Mouse (Mus musculus) MEL (cell line): ENCODE measurements around the gene Ccser1.

Experiments used
- CTCF ChIP-seq, 3 experiments: IDR thresholded peaks in 2 of 3; conservative IDR thresholded peaks in 1 of 3; 2 replicates each; pipeline ENCODE4 v1.5.1; 2011 to 2012; ENCODE audit warnings: low read length in 3 of 3, low read depth in 2 of 3, mild to moderate bottlenecking in 2 of 3, improper control_type of control experiment in 1 of 3, inconsistent platforms in 1 of 3, mixed read lengths in 1 of 3, moderate library complexity in 1 of 3; ENCODE audit not compliant: control insufficient read depth in 1 of 3, insufficient read depth in 1 of 3, poor library complexity in 1 of 3, severe bottlenecking in 1 of 3
- E2F4 ChIP-seq: IDR thresholded peaks from 2 replicates; pipeline ENCODE4 v1.6.1; 2011; ENCODE audit warnings: low read depth, low read length, improper control_type of control experiment, borderline replicate concordance
- ELF1 ChIP-seq: IDR thresholded peaks from 2 replicates; pipeline ENCODE4 v1.6.1; 2014; ENCODE audit warnings: low read depth, mild to moderate bottlenecking, inconsistent platforms, low read length, improper control_type of control experiment, moderate library complexity
- GATA1 ChIP-seq: IDR thresholded peaks from 2 replicates; pipeline ENCODE4 v1.6.1; 2011; ENCODE audit warnings: low read depth, low read length, improper control_type of control experiment
- HCFC1 ChIP-seq: IDR thresholded peaks from 2 replicates; pipeline ENCODE4 v1.6.1; 2012; ENCODE audit warnings: low read depth, mild to moderate bottlenecking, inconsistent platforms, low read length, improper control_type of control experiment, moderate library complexity
- MAFK ChIP-seq: IDR thresholded peaks from 2 replicates; pipeline ENCODE4 v1.6.1; 2011; ENCODE audit warnings: low read depth, mild to moderate bottlenecking, low read length, improper control_type of control experiment, borderline replicate concordance
- MYB ChIP-seq: IDR thresholded peaks from 2 replicates; pipeline ENCODE4 v1.6.1; 2011; ENCODE audit warnings: mild to moderate bottlenecking, low read depth, low read length, improper control_type of control experiment
- MYC ChIP-seq: IDR thresholded peaks from 2 replicates; pipeline ENCODE4 v1.6.1; 2011; ENCODE audit warnings: low read depth, mild to moderate bottlenecking, low read length, improper control_type of control experiment, moderate library complexity
- POLR2A ChIP-seq, 2 experiments: IDR thresholded peaks; 2 replicates each; pipeline ENCODE4 v1.6.1; 2011 to 2012; ENCODE audit warnings: low read length in 2 of 2, mild to moderate bottlenecking in 2 of 2, control low read depth in 1 of 2, improper control_type of control experiment in 1 of 2, low read depth in 1 of 2, moderate library complexity in 1 of 2; ENCODE audit not compliant: control insufficient read depth in 1 of 2, insufficient read depth in 1 of 2, poor library complexity in 1 of 2
- POLR2AphosphoS2 ChIP-seq: IDR thresholded peaks from 2 replicates; pipeline ENCODE4 v1.6.1; 2011; ENCODE audit warnings: low read length, improper control_type of control experiment
- TCF12 ChIP-seq: IDR thresholded peaks from 2 replicates; pipeline ENCODE4 v1.6.1; 2014; ENCODE audit warnings: low read depth, mild to moderate bottlenecking, inconsistent platforms, low read length, improper control_type of control experiment, moderate library complexity
- UBTF ChIP-seq: IDR thresholded peaks from 2 replicates; pipeline ENCODE4 v1.6.1; 2012; ENCODE audit warnings: low read depth, mild to moderate bottlenecking, inconsistent platforms, low read length, improper control_type of control experiment, moderate library complexity, borderline replicate concordance; ENCODE audit not compliant: insufficient read depth
- USF1 ChIP-seq: IDR thresholded peaks from 2 replicates; pipeline ENCODE4 v1.6.1; 2014; ENCODE audit warnings: low read depth, mild to moderate bottlenecking, inconsistent platforms, low read length, improper control_type of control experiment, moderate library complexity
- ZMIZ1 ChIP-seq: IDR thresholded peaks from 2 replicates; pipeline ENCODE4 v1.6.1; 2012; ENCODE audit warnings: low read depth, mild to moderate bottlenecking, inconsistent platforms, low read length, improper control_type of control experiment, moderate library complexity

DNA sequence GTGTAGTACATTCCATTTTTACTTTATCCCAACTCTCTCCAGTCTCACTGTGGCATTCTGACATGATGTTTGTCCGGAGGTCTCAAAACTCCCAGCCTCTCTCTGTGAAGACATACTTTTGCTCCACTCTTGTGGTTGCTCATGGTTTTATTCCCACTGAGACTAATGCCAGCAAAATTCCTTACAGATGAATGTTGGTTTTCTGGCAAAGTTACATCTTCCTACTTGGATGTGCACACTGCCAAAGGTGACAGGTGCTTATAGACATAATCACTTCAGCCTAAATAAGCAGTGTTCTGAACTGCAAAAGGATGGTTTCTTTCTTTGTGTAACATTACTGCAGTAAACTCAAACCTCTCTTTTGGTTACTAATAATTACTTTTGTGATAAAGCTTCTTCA lies 696.2 kb downstream of the Ccser1 start:
- TF ChIP-seq POLR2AphosphoS2 = no peak
- TF ChIP-seq CTCF (IDR thresholded peaks at IDR 0.05 in 2 of 3, conservative IDR thresholded peaks at IDR 0.05 in 1 of 3; ENCODE audit: control insufficient read depth in 1 of 3, insufficient read depth in 1 of 3, low read depth in 2 of 3, low read length in 3 of 3, poor library complexity in 1 of 3, severe bottlenecking in 1 of 3) = no peak
- TF ChIP-seq POLR2A (IDR thresholded peaks at IDR 0.05; ENCODE audit: control insufficient read depth in 1 of 2, insufficient read depth in 1 of 2, low read depth in 1 of 2, low read length in 2 of 2, poor library complexity in 1 of 2) = no peak
- no peak for TF ChIP-seq UBTF
- TF ChIP-seq ZMIZ1 = no peak
- no peak for TF ChIP-seq MAFK
- no peak for TF ChIP-seq MYB
- TF ChIP-seq E2F4 = no peak
- no peak for TF ChIP-seq ELF1
- no peak for TF ChIP-seq MYC
- TF ChIP-seq GATA1 = no peak
- TF ChIP-seq TCF12 = no peak
- TF ChIP-seq HCFC1 = no peak
- no peak for TF ChIP-seq USF1
